Mouse (Mus musculus) frontal cortex, postnatal 14 days (tissue): ENCODE data around the gene Mamld1.
A peak's percentile ranks its signal among the peaks of the same experiment; 100 is the strongest.
"Not testable (repeated sequence)": the region's sequence is repeated elsewhere in the genome, so short reads cannot be mapped to it uniquely, and the experiment has no call there.

Source experiments
- DNase-seq, 2 experiments: peaks; one replicate each; pipeline ENCODE4 v3.0.0; 2022; ENCODE audit warnings: low spot score in 2 of 2

Gene Mamld1

GRCm38 (mm10) chrX:71049864-71050576 is at the start of gene Mamld1:
Mamld1 (plus strand) TSS chrX:71050256.
- peak; percentile 72 to 74 for DNase-seq

- no peak for DNase-seq
Observed at GRCm38 (mm10) chrX:71024718-71025117, 25.3 kb upstream of the Mamld1 start.

- DNase-seq, result no peak
Observed at GRCm38 (mm10) chrX:71028007-71028406, 22.0 kb upstream of the Mamld1 start.

GRCm38 (mm10) chrX:71028976-71029375 is 21.1 kb upstream of the Mamld1 start:
- DNase-seq, result not testable (repeated sequence)

- peak in 1 of 2 experiments; percentile 14 for DNase-seq
Observed at GRCm38 (mm10) chrX:71050677-71051311, 738 bp downstream of the Mamld1 start.

- peak in 1 of 2 experiments; percentile 9 for DNase-seq
Observed at GRCm38 (mm10) chrX:71051361-71052114, 1.5 kb downstream of the Mamld1 start.

- peak; percentile 68 to 69 for DNase-seq
Observed at GRCm38 (mm10) chrX:71052115-71052478, 2.0 kb downstream of the Mamld1 start.

GRCm38 (mm10) chrX:71052481-71053216 is 2.6 kb downstream of the Mamld1 start:
- no peak for DNase-seq

- DNase-seq, result no peak
Observed at GRCm38 (mm10) chrX:71053246-71053645, 3.2 kb downstream of the Mamld1 start.

GRCm38 (mm10) chrX:71056968-71057367 is 6.9 kb downstream of the Mamld1 start:
- no peak for DNase-seq

GRCm38 (mm10) chrX:71085092-71085807 is 35.2 kb downstream of the Mamld1 start:
- no peak for DNase-seq

GRCm38 (mm10) chrX:71087370-71088079 is 37.5 kb downstream of the Mamld1 start:
- no peak for DNase-seq

- DNase-seq, result no peak
Observed at GRCm38 (mm10) chrX:71088080-71088414, 38.0 kb downstream of the Mamld1 start.

- no peak for DNase-seq
Observed at GRCm38 (mm10) chrX:71105820-71106219, 55.8 kb downstream of the Mamld1 start.

- peak in 1 of 2 experiments; percentile 19 for DNase-seq
Observed at GRCm38 (mm10) chrX:71106392-71106791, 56.3 kb downstream of the Mamld1 start.

GRCm38 (mm10) chrX:71108056-71108735 is 58.1 kb downstream of the Mamld1 start:
- DNase-seq, result no peak

GRCm38 (mm10) chrX:71110333-71110732 is 60.3 kb downstream of the Mamld1 start:
- no peak for DNase-seq

- DNase-seq, result no peak
Observed at GRCm38 (mm10) chrX:71122359-71123293, 72.6 kb downstream of the Mamld1 start.

- DNase-seq, result no peak
Observed at GRCm38 (mm10) chrX:71125013-71125412, 75.0 kb downstream of the Mamld1 start.
